Mouse (Mus musculus): ENCODE results near the gene Etl4.

Gene Etl4

GRCm38 (mm10) chr2:20549996-20550395 lies 640.4 kb downstream of the Etl4 start:
- DNase-seq (ENCODE audit: low read depth, low spot score): no peak
- Histone ChIP-seq H3K27me3 (ENCODE audit: control insufficient read depth, insufficient read depth, low read length, poor library complexity, severe bottlenecking) (no peaks in the 10 kb centered on the region), H3K36me3 (ENCODE audit: control insufficient read depth, insufficient read depth, low read length, poor library complexity, severe bottlenecking) (no peaks in the 10 kb centered on the region)

GRCm38 (mm10) chr2:20555706-20556105 lies 646.1 kb downstream of the Etl4 start:
- no peak for DNase-seq (ENCODE audit: low read depth, low spot score)
- no peaks in the 10 kb centered on the region for H3K27me3 ChIP-seq (ENCODE audit: control insufficient read depth, insufficient read depth, low read length, poor library complexity, severe bottlenecking)
- no peaks in the 10 kb centered on the region for H3K36me3 ChIP-seq (ENCODE audit: control insufficient read depth, insufficient read depth, low read length, poor library complexity, severe bottlenecking)

- DNase-seq (ENCODE audit: low read depth, low spot score): no peak
- H3K27me3 ChIP-seq (ENCODE audit: control insufficient read depth, insufficient read depth, low read length, poor library complexity, severe bottlenecking): no peaks in the 10 kb centered on the region
- no peaks in the 10 kb centered on the region for H3K36me3 ChIP-seq (ENCODE audit: control insufficient read depth, insufficient read depth, low read length, poor library complexity, severe bottlenecking)
These were observed 649.5 kb downstream of the Etl4 start for GRCm38 (mm10) chr2:20559083-20559482.

GRCm38 (mm10) chr2:20559723-20560122 lies 650.1 kb downstream of the Etl4 start:
- Histone ChIP-seq H3K36me3 (ENCODE audit: control insufficient read depth, insufficient read depth, low read length, poor library complexity, severe bottlenecking) (no peaks in the 10 kb centered on the region), H3K27me3 (ENCODE audit: control insufficient read depth, insufficient read depth, low read length, poor library complexity, severe bottlenecking) (no peaks in the 10 kb centered on the region)
- DNase-seq (ENCODE audit: low read depth, low spot score): no peak

GRCm38 (mm10) chr2:20560581-20560980 lies 651.0 kb downstream of the Etl4 start:
- no peak for DNase-seq (ENCODE audit: low read depth, low spot score)
- H3K27me3 ChIP-seq (ENCODE audit: control insufficient read depth, insufficient read depth, low read length, poor library complexity, severe bottlenecking): no peaks in the 10 kb centered on the region
- H3K36me3 ChIP-seq (ENCODE audit: control insufficient read depth, insufficient read depth, low read length, poor library complexity, severe bottlenecking): no peaks in the 10 kb centered on the region

GRCm38 (mm10) chr2:20563036-20563435 lies 653.5 kb downstream of the Etl4 start:
- DNase-seq (ENCODE audit: low read depth, low spot score): no peak
- H3K27me3 ChIP-seq (ENCODE audit: control insufficient read depth, insufficient read depth, low read length, poor library complexity, severe bottlenecking): no peaks in the 10 kb centered on the region
- H3K36me3 ChIP-seq (ENCODE audit: control insufficient read depth, insufficient read depth, low read length, poor library complexity, severe bottlenecking): no peaks in the 10 kb centered on the region

GRCm38 (mm10) chr2:20568456-20568855 lies 658.9 kb downstream of the Etl4 start:
- no peak for DNase-seq (ENCODE audit: low read depth, low spot score)
- Histone ChIP-seq H3K27me3 (ENCODE audit: control insufficient read depth, insufficient read depth, low read length, poor library complexity, severe bottlenecking) (no peaks in the 10 kb centered on the region), H3K36me3 (ENCODE audit: control insufficient read depth, insufficient read depth, low read length, poor library complexity, severe bottlenecking) (no peaks in the 10 kb centered on the region)

- no peak for DNase-seq (ENCODE audit: low read depth, low spot score)
- Histone ChIP-seq H3K36me3 (ENCODE audit: control insufficient read depth, insufficient read depth, low read length, poor library complexity, severe bottlenecking) (no peaks in the 10 kb centered on the region), H3K27me3 (ENCODE audit: control insufficient read depth, insufficient read depth, low read length, poor library complexity, severe bottlenecking) (no peaks in the 10 kb centered on the region)
These were observed 662.4 kb downstream of the Etl4 start for GRCm38 (mm10) chr2:20571940-20572339.

- no peaks in the 10 kb centered on the region for H3K36me3 ChIP-seq (ENCODE audit: control insufficient read depth, insufficient read depth, low read length, poor library complexity, severe bottlenecking)
- no peak for DNase-seq (ENCODE audit: low read depth, low spot score)
These were observed 670.8 kb downstream of the Etl4 start for GRCm38 (mm10) chr2:20580331-20580730.

GRCm38 (mm10) chr2:20583032-20583431 lies 673.5 kb downstream of the Etl4 start:
- H3K27me3 ChIP-seq (ENCODE audit: control insufficient read depth, insufficient read depth, low read length, poor library complexity, severe bottlenecking): no peaks in the 10 kb centered on the region
- DNase-seq (ENCODE audit: low read depth, low spot score): no peak
- H3K36me3 ChIP-seq (ENCODE audit: control insufficient read depth, insufficient read depth, low read length, poor library complexity, severe bottlenecking): no peaks in the 10 kb centered on the region

More at GRCm38 (mm10) chr2:20580331-20580730, 670.8 kb downstream of the Etl4 start:
- H3K27me3 ChIP-seq (ENCODE audit: control insufficient read depth, insufficient read depth, low read length, poor library complexity, severe bottlenecking): no peaks in the 10 kb centered on the region

GRCm38 (mm10) chr2:20583562-20584153 lies 674.1 kb downstream of the Etl4 start:
- no peaks in the 10 kb centered on the region for H3K27me3 ChIP-seq (ENCODE audit: control insufficient read depth, insufficient read depth, low read length, poor library complexity, severe bottlenecking)
- no peak for DNase-seq (ENCODE audit: low read depth, low spot score)
- no peaks in the 10 kb centered on the region for H3K36me3 ChIP-seq (ENCODE audit: control insufficient read depth, insufficient read depth, low read length, poor library complexity, severe bottlenecking)

GRCm38 (mm10) chr2:20587913-20588312 lies 678.3 kb downstream of the Etl4 start:
- Histone ChIP-seq H3K27me3 (ENCODE audit: control insufficient read depth, insufficient read depth, low read length, poor library complexity, severe bottlenecking) (no peaks in the 10 kb centered on the region), H3K36me3 (ENCODE audit: control insufficient read depth, insufficient read depth, low read length, poor library complexity, severe bottlenecking) (no peaks in the 10 kb centered on the region)
- no peak for DNase-seq (ENCODE audit: low read depth, low spot score)

GRCm38 (mm10) chr2:20588631-20589030 lies 679.1 kb downstream of the Etl4 start:
- H3K36me3 ChIP-seq (ENCODE audit: control insufficient read depth, insufficient read depth, low read length, poor library complexity, severe bottlenecking): no peaks in the 10 kb centered on the region
- no peak for DNase-seq (ENCODE audit: low read depth, low spot score)
- no peaks in the 10 kb centered on the region for H3K27me3 ChIP-seq (ENCODE audit: control insufficient read depth, insufficient read depth, low read length, poor library complexity, severe bottlenecking)

- Histone ChIP-seq H3K36me3 (ENCODE audit: control insufficient read depth, insufficient read depth, low read length, poor library complexity, severe bottlenecking) (no peaks in the 10 kb centered on the region), H3K27me3 (ENCODE audit: control insufficient read depth, insufficient read depth, low read length, poor library complexity, severe bottlenecking) (no peaks in the 10 kb centered on the region)
- DNase-seq (ENCODE audit: low read depth, low spot score): no peak
These were observed 684.5 kb downstream of the Etl4 start for GRCm38 (mm10) chr2:20594129-20594528.

GRCm38 (mm10) chr2:20595000-20595399 lies 685.4 kb downstream of the Etl4 start:
- DNase-seq (ENCODE audit: low read depth, low spot score): no peak
- no peaks in the 10 kb centered on the region for H3K27me3 ChIP-seq (ENCODE audit: control insufficient read depth, insufficient read depth, low read length, poor library complexity, severe bottlenecking)
- no peaks in the 10 kb centered on the region for H3K36me3 ChIP-seq (ENCODE audit: control insufficient read depth, insufficient read depth, low read length, poor library complexity, severe bottlenecking)

- H3K27me3 ChIP-seq (ENCODE audit: control insufficient read depth, insufficient read depth, low read length, poor library complexity, severe bottlenecking): no peaks in the 10 kb centered on the region
- H3K36me3 ChIP-seq (ENCODE audit: control insufficient read depth, insufficient read depth, low read length, poor library complexity, severe bottlenecking): no peaks in the 10 kb centered on the region
- DNase-seq (ENCODE audit: low read depth, low spot score): no peak
These were observed 687.0 kb downstream of the Etl4 start for GRCm38 (mm10) chr2:20596558-20596957.

Data from splenic B cell, adult 2 months (primary cell).